Mouse (Mus musculus) intestine, embryonic 14.5 days (tissue): ENCODE data around the gene Cep112. TPM values are rescaled to one million over a fixed set of nuclear protein-coding genes. Genes with fewer than 3 reads are reported as not detected.
A peak's percentile ranks its signal among the peaks of the same experiment; 100 is the strongest.

Experiments
- ATAC-seq: fragments of 200-750 bp; cut with Nextera tagmentation; replicated peaks from 2 replicates; pipeline ENCODE4 v1.8.0; 2017; ENCODE audit warnings: low read depth, moderate number of reproducible peaks, moderate TSS enrichment, moderate library complexity; ENCODE audit not compliant: low FRiP score, low TSS enrichment
- DNase-seq: peaks from one replicate; pipeline ENCODE4 v3.0.0-alpha.2; 2018; ENCODE audit warnings: low spot score
- H3K27ac ChIP-seq: fragments of 300-500 bp; sonication (generic); 2 replicates; pipeline ENCODE4 v1.5.1; 2014; ENCODE audit warnings: low read depth, mild to moderate bottlenecking, control low read depth
- H3K27me3 ChIP-seq: fragments of 300-500 bp; sonication (generic); replicated peaks from 2 replicates; pipeline ENCODE4 v1.6.1; 2014; ENCODE audit warnings: low read length, control low read depth; ENCODE audit not compliant: control insufficient read depth, insufficient read depth
- H3K36me3 ChIP-seq: fragments of 300-500 bp; sonication (generic); 2 replicates; pipeline ENCODE4 v1.6.1; 2014; ENCODE audit warnings: low read length, control low read depth; ENCODE audit not compliant: control insufficient read depth, insufficient read depth
- H3K4me1 ChIP-seq: fragments of 300-500 bp; sonication (generic); replicated peaks from 2 replicates; pipeline ENCODE4 v1.6.1; 2014; ENCODE audit warnings: low read length, control low read depth, mixed read lengths; ENCODE audit not compliant: control insufficient read depth, insufficient read depth
- H3K4me2 ChIP-seq: fragments of 300-500 bp; sonication (generic); 2 replicates; pipeline ENCODE4 v1.6.1; 2014; ENCODE audit warnings: low read length
- H3K4me3 ChIP-seq: fragments of 300-500 bp; sonication (generic); 2 replicates; pipeline ENCODE4 v1.5.1; 2014; ENCODE audit warnings: low read depth, low read length, control low read depth, mixed read lengths
- H3K9ac ChIP-seq: fragments of 300-500 bp; sonication (generic); 2 replicates; pipeline ENCODE4 v1.6.1; 2014; ENCODE audit warnings: mild to moderate bottlenecking, low read length
- H3K9me3 ChIP-seq: fragments of 300-500 bp; sonication (generic); 2 replicates; pipeline ENCODE4 v1.6.1; 2016; ENCODE audit warnings: low read length, control low read depth; ENCODE audit not compliant: control insufficient read depth
- WGBS: fragments of 180-500 bp; shearing (Covaris S2); extraction: QIAGEN DNeasy Blood & Tissue Kit; methylation state at CpG from one replicate; pipeline ENCODE4 v1.1.7; 2014; 5-methylcytosine and 5-hydroxymethylcytosine counted together
- polyA plus RNA-seq: library from polyadenylated mRNA; unstranded; fragments of >200 nt; fragmentation: Nextera tagmentation; extraction: Ambion mirVana; gene quantifications from 2 replicates; pipeline ENCODE4 v1.2.1, GENCODE M21; 2014

The Cep112 gene
- polyA plus RNA-seq, 1 experiment from 2014 or later, result 16.1 TPM

DNA sequence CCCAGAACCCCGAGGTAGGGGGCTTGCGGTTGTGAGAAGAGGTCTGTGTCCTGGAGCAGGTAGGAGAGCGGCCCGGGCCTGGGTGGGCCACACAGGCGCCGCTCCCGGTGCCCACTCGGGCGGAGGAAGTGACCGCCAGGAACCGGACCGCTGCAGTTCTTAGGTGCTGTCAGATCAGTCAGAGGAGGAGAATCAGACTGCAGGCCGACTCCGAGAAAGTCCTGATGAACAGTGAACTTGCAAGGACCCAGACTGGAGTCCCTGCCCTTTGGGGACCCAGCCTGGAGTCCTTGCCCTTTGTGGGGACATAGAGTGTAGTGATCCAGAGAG, 565 bp downstream of the Cep112 start:
- no peak; the same call in 1 of the 2 replicates for ATAC-seq

DNA sequence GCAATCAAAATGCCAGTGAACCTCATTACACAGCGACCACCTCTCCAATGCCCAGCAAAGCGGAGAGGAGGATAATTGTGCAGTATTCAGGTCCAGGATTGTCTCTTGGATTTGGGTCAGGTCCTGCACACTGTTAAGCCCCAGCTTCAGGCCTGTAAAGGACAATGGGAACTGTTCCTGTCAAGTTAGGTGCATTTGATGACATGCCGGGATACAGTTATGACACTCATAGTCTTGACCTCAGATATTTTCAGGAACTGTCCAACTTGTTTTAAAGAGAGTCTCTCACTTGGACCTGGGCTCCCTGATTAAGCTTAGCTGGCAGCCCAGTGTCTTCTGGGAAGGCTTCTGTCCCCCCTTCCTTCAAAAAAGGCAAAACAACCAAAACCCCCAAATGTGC, 1.1 kb downstream of the Cep112 start:
- 90% methylated on average over 3 of the region's 3 CpGs for WGBS

More for the DNA sequence above, 565 bp downstream of the Cep112 start:
- DNase-seq, result peak; percentile 63
- peak overlapping the region; percentile 66 for H3K9ac ChIP-seq
- H3K4me3 ChIP-seq, result peak overlapping the region; percentile 64
- no peaks in the 10 kb centered on the region for H3K9me3 ChIP-seq
- WGBS, result 5% methylated on average over 14 of the region's 14 CpGs
- H3K4me1 ChIP-seq, result peaks cover 7% of the 10 kb centered on the region; the same call in 1 of the 2 replicates
- H3K36me3 ChIP-seq, result no peaks in the 10 kb centered on the region
- H3K4me2 ChIP-seq, result peak overlapping the region; percentile 68
- peak overlapping the region; percentile 23; the same call in 1 of the 2 replicates for H3K27ac ChIP-seq
- no peaks in the 10 kb centered on the region for H3K27me3 ChIP-seq

DNA sequence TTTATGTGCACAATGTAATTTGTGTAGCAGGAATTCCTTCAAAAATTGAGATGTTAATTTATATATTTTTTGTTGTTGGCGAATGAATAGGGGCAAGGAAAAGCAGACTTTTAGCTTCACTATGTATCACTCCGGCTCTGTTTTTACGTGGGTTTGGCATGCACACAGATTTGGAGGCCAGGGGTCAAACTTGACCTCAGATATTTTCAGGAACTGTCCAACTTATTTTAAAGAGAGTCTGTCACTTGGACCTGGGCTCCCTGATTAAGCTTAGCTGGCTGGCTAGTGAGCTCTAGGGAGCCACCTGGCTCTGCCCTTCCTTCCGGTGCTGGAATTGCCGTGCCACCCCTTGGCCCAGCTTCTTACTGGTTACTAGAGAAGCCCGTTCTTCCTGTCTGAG, 2.2 kb downstream of the Cep112 start:
- WGBS, result 77% methylated on average over 6 of the region's 6 CpGs
- no peak for ATAC-seq
- H3K9me3 ChIP-seq, result no peaks in the 10 kb centered on the region
- H3K4me2 ChIP-seq, result no peak overlapping the region
- no peaks in the 10 kb centered on the region for H3K36me3 ChIP-seq
- no peak overlapping the region for H3K4me3 ChIP-seq
- H3K4me1 ChIP-seq, result peaks cover 7% of the 10 kb centered on the region; the same call in 1 of the 2 replicates
- no peak for DNase-seq
- H3K27me3 ChIP-seq, result no peaks in the 10 kb centered on the region
- H3K27ac ChIP-seq, result no peak overlapping the region
- no peak overlapping the region for H3K9ac ChIP-seq

More for the DNA sequence above, 1.1 kb downstream of the Cep112 start:
- ATAC-seq (no peak), DNase-seq (no peak)
- no peaks in the 10 kb centered on the region for H3K27me3 ChIP-seq
- peaks cover 7% of the 10 kb centered on the region; the same call in 1 of the 2 replicates for H3K4me1 ChIP-seq
- peak overlapping the region; percentile 68 for H3K4me2 ChIP-seq
- no peak overlapping the region; the same call in 1 of the 2 replicates for H3K9ac ChIP-seq
- H3K36me3 ChIP-seq, result no peaks in the 10 kb centered on the region
- H3K9me3 ChIP-seq, result no peaks in the 10 kb centered on the region
- peak overlapping the region; percentile 64 for H3K4me3 ChIP-seq
- no peak overlapping the region for H3K27ac ChIP-seq

DNA sequence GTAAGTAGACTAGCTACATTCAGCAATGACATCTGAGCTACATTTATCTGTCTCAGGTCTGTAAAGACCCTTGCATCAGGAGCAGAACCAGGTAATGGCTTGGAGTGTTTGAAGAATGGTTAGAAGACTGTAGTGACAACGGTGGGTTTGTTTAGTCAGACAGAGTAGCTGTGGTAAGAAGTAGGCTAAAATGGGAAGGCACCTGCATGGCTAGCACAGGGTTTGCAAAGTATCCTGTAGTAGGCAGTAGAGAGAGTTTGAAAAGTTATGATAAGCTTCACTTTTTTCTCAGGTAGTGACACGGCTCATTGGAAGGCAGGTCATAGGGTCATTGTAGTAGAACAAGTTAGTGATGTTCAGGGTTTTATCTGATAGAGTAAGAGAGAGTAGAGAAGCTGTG, 4.1 kb downstream of the Cep112 start:
- Histone ChIP-seq H3K9ac (no peak overlapping the region), H3K27me3 (no peaks in the 10 kb centered on the region), H3K9me3 (no peaks in the 10 kb centered on the region), H3K4me2 (no peak overlapping the region), H3K36me3 (no peaks in the 10 kb centered on the region), H3K4me1 (peaks cover 4% of the 10 kb centered on the region; the same call in 1 of the 2 replicates), H3K27ac (no peak overlapping the region), H3K4me3 (no peak overlapping the region)
- ATAC-seq (no peak), DNase-seq (no peak)
- 77% methylated on average over 2 of the region's 2 CpGs for WGBS

DNA sequence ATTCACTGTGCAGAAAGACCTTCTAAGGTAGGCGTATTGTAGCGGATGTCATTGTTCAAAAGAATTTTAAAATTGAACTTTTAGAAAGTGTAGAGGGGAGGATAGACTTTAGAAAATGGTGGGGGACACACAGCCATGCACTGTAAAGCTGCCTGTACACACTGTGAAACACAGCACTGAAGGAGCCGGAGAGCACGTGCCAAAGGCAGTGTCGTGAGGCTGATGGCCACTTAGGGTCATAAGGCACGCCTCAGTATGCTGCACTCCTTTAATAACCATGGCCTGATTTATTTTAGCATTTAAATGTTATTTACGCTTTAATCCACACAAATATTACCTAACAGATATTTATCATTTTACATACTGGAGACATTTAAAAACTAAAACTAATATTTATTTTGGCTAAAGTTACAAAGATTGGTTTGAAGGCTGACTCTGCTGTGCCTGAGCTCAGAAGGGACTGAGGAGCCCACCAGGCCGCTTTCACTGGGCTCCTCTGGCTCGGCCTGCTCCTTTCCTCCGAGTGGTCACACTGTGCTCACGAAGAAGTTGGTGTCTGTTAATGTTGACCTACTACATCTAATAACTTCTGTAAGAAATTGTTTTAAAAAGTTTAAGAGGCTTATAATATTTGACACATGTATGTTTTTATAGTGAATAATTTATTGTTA, 19.0 kb downstream of the Cep112 start:
- 76% methylated on average over 11 of the region's 11 CpGs for WGBS
- DNase-seq (no peak), ATAC-seq (no peak)
- Histone ChIP-seq H3K9ac (no peak overlapping the region), H3K9me3 (no peaks in the 10 kb centered on the region), H3K27ac (no peak overlapping the region), H3K4me2 (no peak overlapping the region), H3K4me1 (no peaks in the 10 kb centered on the region), H3K36me3 (0 out of 2 replicates have a peak, but pooled peaks cover 7% of the 10 kb centered on the region), H3K27me3 (no peaks in the 10 kb centered on the region), H3K4me3 (no peak overlapping the region)

DNA sequence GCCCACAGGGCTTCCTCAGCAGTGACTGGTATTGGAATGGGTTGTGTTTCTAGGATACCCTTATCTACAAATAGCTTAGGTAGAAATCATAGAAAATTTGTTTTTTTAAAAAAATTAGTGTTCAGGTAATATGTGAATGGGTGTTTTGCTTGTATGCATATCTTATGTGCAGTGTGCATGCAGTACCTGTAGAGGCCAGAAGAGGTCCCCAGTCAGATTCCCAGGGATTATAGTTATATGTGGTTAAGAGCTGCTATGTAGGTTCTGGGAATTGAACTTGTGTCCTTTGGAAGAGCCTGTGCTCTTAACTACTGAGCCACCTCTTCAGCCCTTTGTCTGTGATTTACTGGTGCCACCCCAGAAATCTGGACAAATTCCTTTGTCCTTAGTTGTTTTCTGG, 22.2 kb downstream of the Cep112 start:
- Histone ChIP-seq H3K27ac (no peak overlapping the region), H3K9me3 (peaks cover 4% of the 10 kb centered on the region; the same call in 1 of the 2 replicates), H3K4me1 (no peaks in the 10 kb centered on the region), H3K4me3 (no peak overlapping the region), H3K36me3 (0 out of 2 replicates have a peak, but pooled peaks cover 5% of the 10 kb centered on the region), H3K4me2 (no peak overlapping the region), H3K27me3 (no peaks in the 10 kb centered on the region), H3K9ac (no peak overlapping the region)
- ATAC-seq, result no peak
- no peak for DNase-seq

DNA sequence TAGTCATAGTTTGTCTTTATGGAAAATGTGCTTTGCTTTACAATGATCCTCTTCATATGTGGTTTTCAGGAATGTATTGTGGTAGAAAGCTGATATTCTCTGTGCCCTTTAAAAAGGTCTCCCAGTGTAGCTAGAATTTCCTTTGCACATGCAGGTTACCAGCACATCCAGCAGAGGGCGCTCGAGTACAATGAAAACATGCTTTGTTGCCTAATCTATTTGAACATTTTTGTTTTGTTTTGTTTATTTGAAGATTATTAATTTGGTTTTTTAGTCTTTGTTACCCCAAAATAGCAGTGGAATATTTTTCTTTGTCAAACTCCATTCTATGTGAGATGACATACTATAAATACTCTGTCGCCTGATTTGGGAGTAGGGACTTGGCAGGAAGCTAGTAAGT, 24.8 kb downstream of the Cep112 start:
- H3K36me3 ChIP-seq, result no peaks in the 10 kb centered on the region
- H3K27ac ChIP-seq, result no peak overlapping the region
- H3K9ac ChIP-seq, result no peak overlapping the region
- ATAC-seq, result no peak
- no peaks in the 10 kb centered on the region for H3K4me1 ChIP-seq
- no peak overlapping the region for H3K4me2 ChIP-seq
- H3K9me3 ChIP-seq, result peaks cover 4% of the 10 kb centered on the region; the same call in 1 of the 2 replicates
- DNase-seq, result peak; percentile 88
- H3K27me3 ChIP-seq, result no peaks in the 10 kb centered on the region
- WGBS, result 32% methylated on average over 3 of the region's 3 CpGs
- no peak overlapping the region for H3K4me3 ChIP-seq

DNA sequence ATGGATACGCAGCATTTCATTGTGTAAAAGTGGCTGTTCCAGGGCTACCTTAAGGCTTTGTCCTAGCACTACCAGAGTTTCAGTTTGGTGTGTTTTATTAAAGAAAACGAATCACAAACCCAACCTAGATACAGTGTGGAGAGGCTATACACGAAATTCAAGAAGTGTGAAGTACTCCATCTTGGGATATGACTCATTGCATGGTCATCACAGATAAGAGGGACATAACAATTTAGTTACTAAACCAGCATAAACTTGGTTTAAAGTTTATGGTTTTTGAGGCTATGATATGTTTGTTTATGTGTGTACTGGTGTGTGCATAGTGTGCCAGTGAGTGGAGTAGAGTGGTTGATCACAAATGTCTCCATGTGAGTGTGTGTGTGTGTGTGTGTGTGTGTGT, 34.6 kb downstream of the Cep112 start:
- Histone ChIP-seq H3K27ac (no peak overlapping the region), H3K27me3 (no peaks in the 10 kb centered on the region), H3K4me3 (no peak overlapping the region), H3K4me2 (no peak overlapping the region), H3K9me3 (no peaks in the 10 kb centered on the region), H3K36me3 (peaks cover 7% of the 10 kb centered on the region; the same call in 1 of the 2 replicates), H3K4me1 (no peaks in the 10 kb centered on the region), H3K9ac (no peak overlapping the region)
- WGBS, result 87% methylated on average over 3 of the region's 3 CpGs
- ATAC-seq (no peak), DNase-seq (no peak)

DNA sequence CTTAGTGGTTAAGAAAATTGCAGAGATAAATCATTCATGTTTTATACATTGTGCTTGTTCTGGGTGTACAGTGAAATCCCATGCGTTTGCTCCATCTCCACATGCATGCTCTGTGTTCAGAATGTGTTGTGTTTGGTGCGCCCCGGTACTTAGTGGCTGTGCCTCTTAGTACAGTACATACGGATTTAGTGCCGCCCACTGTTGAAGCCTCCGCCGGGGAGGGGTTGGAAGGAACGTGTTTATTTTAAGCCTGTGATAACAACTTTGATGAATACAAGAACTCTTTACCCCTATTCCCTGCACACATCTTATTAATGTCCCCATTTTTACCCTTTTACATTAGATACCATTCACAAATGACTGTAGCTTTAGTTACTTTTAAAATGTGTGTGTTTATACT, 39.1 kb downstream of the Cep112 start:
- peaks cover 7% of the 10 kb centered on the region; the same call in 1 of the 2 replicates for H3K36me3 ChIP-seq
- H3K4me3 ChIP-seq, result no peak overlapping the region
- no peak overlapping the region for H3K9ac ChIP-seq
- no peak overlapping the region for H3K4me2 ChIP-seq
- no peaks in the 10 kb centered on the region for H3K27me3 ChIP-seq
- H3K27ac ChIP-seq, result no peak overlapping the region
- ATAC-seq, result no peak
- H3K9me3 ChIP-seq, result no peaks in the 10 kb centered on the region
- no peaks in the 10 kb centered on the region for H3K4me1 ChIP-seq
- 41% methylated on average over 8 of the region's 8 CpGs for WGBS
- no peak for DNase-seq
